Mouse (Mus musculus) CH12.LX (cell line): ENCODE measurements around the gene Usp7. TPM values are rescaled to one million over a fixed set of nuclear protein-coding genes. Genes with fewer than 3 reads are reported as not detected.

ENCODE experiments used
- DNase-seq: peaks from one replicate; pipeline ENCODE4 v3.0.0-alpha.2; 2013; ENCODE audit errors: extremely low read depth
- H3K27ac ChIP-seq: 2 replicates; pipeline ENCODE4 v1.5.1; 2012; ENCODE audit warnings: low read depth, mild to moderate bottlenecking, control low read depth, moderate library complexity; ENCODE audit not compliant: insufficient read depth
- H3K27me3 ChIP-seq: replicated peaks from 2 replicates; pipeline ENCODE3; 2012; ENCODE audit warnings: inconsistent platforms
- H3K36me3 ChIP-seq, 2 experiments: replicated peaks in 1 of 2; 2 replicates each; pipeline versions ENCODE3 to v1.6.1; 2012; ENCODE audit warnings: inconsistent platforms in 1 of 2, low read length in 1 of 2, mild to moderate bottlenecking in 1 of 2, mixed read lengths in 1 of 2, moderate library complexity in 1 of 2; ENCODE audit not compliant: control insufficient read depth in 1 of 2, insufficient read depth in 1 of 2
- H3K4me1 ChIP-seq, 2 experiments: 2 replicates each; pipeline ENCODE4 v1.6.1; 2012; ENCODE audit warnings: inconsistent platforms in 1 of 2, moderate library complexity in 1 of 2; ENCODE audit not compliant: insufficient read depth in 2 of 2, control insufficient read depth in 1 of 2
- H3K4me2 ChIP-seq: 2 replicates; pipeline ENCODE4 v1.6.1; 2012; ENCODE audit warnings: low read depth, mild to moderate bottlenecking, control low read depth; ENCODE audit not compliant: poor library complexity, insufficient read depth, severe bottlenecking
- H3K4me3 ChIP-seq, 3 experiments: fragments of 150-350 bp in 1 of 3; sonication (generic) in 1 of 3; replicated peaks in 1 of 3; 2 replicates each; pipeline versions ENCODE3 to v1.5.1; 2011 to 2012; ENCODE audit warnings: low read depth in 2 of 3, low read length in 2 of 3, mild to moderate bottlenecking in 2 of 3, moderate library complexity in 2 of 3, control low read depth in 1 of 3, improper control_type of control experiment in 1 of 3, inconsistent platforms in 1 of 3, mixed read lengths in 1 of 3; ENCODE audit not compliant: poor library complexity in 1 of 3
- H3K79me2 ChIP-seq: replicated peaks from 2 replicates; pipeline ENCODE4 v1.6.1; 2012; ENCODE audit warnings: mild to moderate bottlenecking, moderate library complexity; ENCODE audit not compliant: control insufficient read depth, poor library complexity, insufficient read depth, severe bottlenecking; ENCODE audit errors: extremely low read depth
- H3K9ac ChIP-seq: 2 replicates; pipeline ENCODE4 v1.6.1; 2012; ENCODE audit warnings: low read depth, mild to moderate bottlenecking, control low read depth, moderate library complexity; ENCODE audit not compliant: insufficient read depth
- H3K9me3 ChIP-seq: replicated peaks from 2 replicates; pipeline ENCODE3; 2012; ENCODE audit warnings: low read length, inconsistent platforms, mixed read lengths
- CHD1 ChIP-seq: IDR thresholded peaks from 2 replicates; pipeline ENCODE4 v1.6.1; 2012; ENCODE audit warnings: low read depth, low read length, improper control_type of control experiment, inconsistent platforms
- ELF1 ChIP-seq: IDR thresholded peaks from 2 replicates; pipeline ENCODE4 v1.6.1; 2014; ENCODE audit warnings: low read depth, mild to moderate bottlenecking, inconsistent platforms, low read length, improper control_type of control experiment
- EP300 ChIP-seq: IDR thresholded peaks from 2 replicates; pipeline ENCODE4 v1.6.1; 2011; ENCODE audit warnings: low read length, improper control_type of control experiment
- JUN ChIP-seq: IDR thresholded peaks from 2 replicates; pipeline ENCODE4 v1.6.1; 2011; ENCODE audit warnings: low read depth, mild to moderate bottlenecking, low read length, improper control_type of control experiment, moderate library complexity; ENCODE audit not compliant: insufficient read depth
- JUND ChIP-seq: conservative IDR thresholded peaks from 2 replicates; pipeline ENCODE4 v1.6.1; 2011; ENCODE audit warnings: low read depth, low read length, improper control_type of control experiment
- KAT2A ChIP-seq: IDR thresholded peaks from 2 replicates; pipeline ENCODE4 v1.6.1; 2012; ENCODE audit warnings: low read length, improper control_type of control experiment, inconsistent platforms; ENCODE audit not compliant: insufficient replicate concordance
- MAX ChIP-seq: IDR thresholded peaks from 2 replicates; pipeline ENCODE4 v1.6.1; 2011; ENCODE audit warnings: low read length, improper control_type of control experiment
- MAZ ChIP-seq: IDR thresholded peaks from 2 replicates; pipeline ENCODE4 v1.6.1; 2012; ENCODE audit warnings: low read depth, mild to moderate bottlenecking, inconsistent platforms, low read length, improper control_type of control experiment, moderate library complexity
- MXI1 ChIP-seq: IDR thresholded peaks from 2 replicates; pipeline ENCODE4 v1.6.1; 2011; ENCODE audit warnings: mild to moderate bottlenecking, low read depth, low read length, improper control_type of control experiment
- PAX5 ChIP-seq: IDR thresholded peaks from 2 replicates; pipeline ENCODE4 v1.6.1; 2012; ENCODE audit warnings: low read length, inconsistent platforms, mixed read lengths
- POLR2A ChIP-seq: IDR thresholded peaks from 2 replicates; pipeline ENCODE4 v1.6.1; 2011; ENCODE audit warnings: low read depth, mild to moderate bottlenecking, improper control_type of control experiment, low read length
- POLR2AphosphoS2 ChIP-seq: IDR thresholded peaks from 2 replicates; pipeline ENCODE4 v1.6.1; 2011; ENCODE audit warnings: low read depth, low read length, improper control_type of control experiment
- TBP ChIP-seq: conservative IDR thresholded peaks from 2 replicates; pipeline ENCODE4 v1.6.1; 2011; ENCODE audit warnings: low read depth, low read length, improper control_type of control experiment
- UBTF ChIP-seq: IDR thresholded peaks from 2 replicates; pipeline ENCODE4 v1.6.1; 2012; ENCODE audit warnings: low read depth, mild to moderate bottlenecking, inconsistent platforms, low read length, improper control_type of control experiment, moderate library complexity
- USF2 ChIP-seq: conservative IDR thresholded peaks from 2 replicates; pipeline ENCODE4 v1.6.1; 2011; ENCODE audit warnings: low read depth, low read length, improper control_type of control experiment
- ZKSCAN1 ChIP-seq: IDR thresholded peaks from 2 replicates; pipeline ENCODE4 v1.6.1; 2012; ENCODE audit warnings: low read depth, inconsistent platforms, low read length, improper control_type of control experiment, borderline replicate concordance
- ZMIZ1 ChIP-seq: IDR thresholded peaks from 2 replicates; pipeline ENCODE4 v1.6.1; 2012; ENCODE audit warnings: low read depth, mild to moderate bottlenecking, inconsistent platforms, low read length, improper control_type of control experiment
- ZNF384 ChIP-seq: IDR thresholded peaks from 2 replicates; pipeline ENCODE4 v1.6.1; 2012; ENCODE audit warnings: low read depth, low read length, improper control_type of control experiment, inconsistent platforms
- dilution Hi-C: fragments of 300-500 bp; cut with MboI; formaldehyde crosslinking; loops from 2 replicates; pipeline ENCODE4 v1.14.3; 2020; ENCODE audit warnings: low sequenced_read_pairs; ENCODE audit not compliant: extremely low pct_unique_long_range_greater_than_20kb, extremely low pct_ligation_motif_present
- in situ Hi-C: fragments of 300-500 bp; cut with MboI; formaldehyde crosslinking; loops from 3 replicates; pipeline ENCODE4 v1.14.3; 2019; ENCODE audit warnings: low sequenced_read_pairs, low pct_ligation_motif_present, low pct_unique_long_range_greater_than_20kb, mixed read lengths
- polyA plus RNA-seq: library from polyadenylated mRNA; unstranded; fragments of >175 nt; gene quantifications from 2 replicates; pipeline ENCODE4 v1.2.1, GENCODE M21; 2012; ENCODE audit warnings: low read depth; ENCODE audit not compliant: insufficient read length
- total RNA-seq, 2 experiments: library from RNA; depleted of rRNA; stranded (reverse); fragments of 300-350 nt in 1 of 2; fragments of >200 nt in 1 of 2; gene quantifications; 2 replicates each; pipeline ENCODE4 v1.2.3; 2012 to 2014

The Usp7 gene
- total and polyA plus RNA-seq, 3 experiments = 113 to 169 (median 143) TPM

DNA sequence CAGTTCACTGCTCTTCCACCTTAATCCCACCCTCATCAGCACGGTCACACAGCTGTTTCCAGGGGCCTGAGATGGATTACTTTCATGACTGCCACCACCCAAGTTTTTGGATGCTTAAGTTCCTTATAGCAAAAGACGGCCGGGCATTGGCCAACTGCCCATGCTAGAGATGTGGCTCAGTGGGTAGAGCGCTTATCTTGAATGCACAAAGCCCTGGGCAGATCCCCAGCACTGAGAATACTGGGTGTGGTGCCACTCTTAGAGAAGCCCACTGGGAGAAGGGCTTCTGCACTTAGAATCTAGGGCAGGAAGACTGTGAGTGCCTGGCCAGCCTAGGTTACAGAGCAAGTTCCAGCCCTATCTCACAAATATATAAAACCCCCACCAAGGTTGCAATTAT, 113.4 kb downstream of the Usp7 start:
- in situ Hi-C loops = loop anchor here (5.0 kb wide), 2 partner anchors 36 to 186 kb away; no protein-coding TSS in a partner anchor
- dilution Hi-C loops = no loop called here
- no peak for TF ChIP-seq JUND
- no peak for TF ChIP-seq ELF1
- TF ChIP-seq CHD1 = no peak
- no peak for TF ChIP-seq KAT2A
- no peak for TF ChIP-seq EP300
- TF ChIP-seq TBP = no peak
- no peak for TF ChIP-seq ZKSCAN1
- no peak for TF ChIP-seq MAX
- no peak for TF ChIP-seq POLR2A
- TF ChIP-seq ZNF384 = no peak
- no peak for TF ChIP-seq JUN
- TF ChIP-seq MXI1 = no peak
- TF ChIP-seq USF2 = no peak
- no peak for TF ChIP-seq POLR2AphosphoS2
- TF ChIP-seq, all 38 proteins: peak for 0
- peaks cover 4 to 10% of the 10 kb centered on the region in 2 experiments; a peak in 3 of 4 replicates for H3K4me1 ChIP-seq
- peaks cover 4% of the 10 kb centered on the region for H3K27me3 ChIP-seq
- no peaks in the 10 kb centered on the region for H3K9me3 ChIP-seq
- H3K9ac ChIP-seq = no peak overlapping the region
- H3K27ac ChIP-seq = no peak overlapping the region
- H3K79me2 ChIP-seq = no peaks in the 10 kb centered on the region
- H3K4me3 ChIP-seq = no peak overlapping the region
- no peak for DNase-seq
- no peak overlapping the region for H3K4me2 ChIP-seq
- peaks cover 0 to 9% of the 10 kb centered on the region in 2 experiments for H3K36me3 ChIP-seq

DNA sequence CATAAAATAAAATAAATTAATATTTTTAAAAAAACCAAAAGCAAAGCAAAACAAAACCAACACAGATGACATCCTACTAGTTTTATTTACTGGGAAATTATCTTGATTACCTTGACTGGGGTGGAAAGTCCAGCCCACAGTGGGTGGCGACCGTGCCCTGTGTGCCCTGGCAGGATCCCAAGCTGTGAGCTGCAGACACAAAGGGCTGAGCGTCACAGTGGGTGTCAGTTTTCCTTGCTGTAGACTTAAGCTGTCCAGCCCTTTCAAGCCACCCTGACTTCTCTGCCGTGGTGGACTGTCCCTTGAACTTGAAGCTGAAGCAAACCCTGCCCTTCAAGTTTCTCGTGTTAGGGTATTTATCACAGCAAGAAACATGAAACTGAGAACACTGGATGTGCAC, 114.1 kb downstream of the Usp7 start:
- H3K9me3 ChIP-seq = no peaks in the 10 kb centered on the region
- in situ Hi-C loops = loop anchor here (5.0 kb wide), 2 partner anchors 36 to 186 kb away; no protein-coding TSS in a partner anchor
- TF ChIP-seq ZMIZ1 (no peak), UBTF (no peak), PAX5 (no peak), MAZ (no peak)
- peaks cover 10% of the 10 kb centered on the region for H3K27me3 ChIP-seq
- no peaks in the 10 kb centered on the region for H3K79me2 ChIP-seq
- DNase-seq = no peak
- H3K4me3 ChIP-seq = no peak overlapping the region
- peaks cover 5 to 16% of the 10 kb centered on the region in 2 experiments; a peak in 3 of 4 replicates for H3K4me1 ChIP-seq
- dilution Hi-C loops = no loop called here
- H3K27ac ChIP-seq = no peak overlapping the region
- H3K4me2 ChIP-seq = no peak overlapping the region
- no peak overlapping the region for H3K9ac ChIP-seq
- H3K36me3 ChIP-seq = peaks cover 0 to 3% of the 10 kb centered on the region in 2 experiments
